ENCODE assay signal across 13 mouse cellular contexts in genomic region chr9:63657167-63657566, GRCm38 (mm10). TPM values are rescaled to one million over a fixed set of nuclear protein-coding genes. Genes with fewer than 3 reads are reported as not detected.
DNase-seq lines count a peak whose midpoint lies in the region; ATAC-seq and TF ChIP-seq lines count a peak whose summit lies in the region.
"Had no signal": no experiment of that assay in that cellular context is flagged by ENCODE, and none has a peak within 500 bp of the region (broad histone marks: within the 10 kb centered on the region; RNA-seq: fewer than 3 reads in every experiment).

No protein-coding gene starts in this region.

- H3K9ac ChIP-seq in heart, embryonic 14.5 days (ENCODE audit: low read length): no peak overlapping the region
- H3K9ac ChIP-seq in midbrain, embryonic 15.5 days: no peak overlapping the region
- H3K9ac ChIP-seq: forebrain, embryonic 13.5 days; stomach, embryonic 15.5 days had no signal

- no peak for ATAC-seq in heart, embryonic 14.5 days (ENCODE audit: insufficient number of reproducible peaks, insufficient read depth, low FRiP score, low read depth)
- no peak for ATAC-seq in midbrain, embryonic 15.5 days (replicated peaks)
- ATAC-seq: CD4-positive, CD25-positive, alpha-beta regulatory T cell, adult 4 months; forebrain, embryonic 13.5 days had no signal

- no peaks in the 10 kb centered on the region for H3K9me3 ChIP-seq in heart, embryonic 14.5 days (ENCODE audit: control insufficient read depth, low read length)
- no peaks in the 10 kb centered on the region for H3K9me3 ChIP-seq in midbrain, embryonic 15.5 days
- H3K9me3 ChIP-seq: forebrain, embryonic 13.5 days; megakaryocyte, embryonic 14.5 days; stomach, embryonic 15.5 days had no signal

- 11% methylated on average over 4 of the region's 4 CpGs for WGBS in heart, embryonic 14.5 days
- WGBS in midbrain, embryonic 15.5 days: 80% methylated on average over 4 of the region's 4 CpGs

- no peak overlapping the region for H3K4me2 ChIP-seq in heart, embryonic 14.5 days (ENCODE audit: low read length)
- no peak overlapping the region for H3K4me2 ChIP-seq in midbrain, embryonic 15.5 days
- H3K4me2 ChIP-seq: forebrain, embryonic 13.5 days; stomach, embryonic 15.5 days had no signal

- intact Hi-C loops in gastrocnemius, adult 2 months (cut with DNase I): no loop called here
- intact Hi-C loops in gastrocnemius, postnatal 36 days (cut with DNase I): no loop called here

- no peaks in the 10 kb centered on the region for H3K27me3 ChIP-seq in heart, embryonic 14.5 days (ENCODE audit: control insufficient read depth, insufficient read depth, low read length)
- H3K27me3 ChIP-seq in midbrain, embryonic 15.5 days (replicated peaks): no peaks in the 10 kb centered on the region
- H3K27me3 ChIP-seq: forebrain, embryonic 13.5 days; megakaryocyte, embryonic 14.5 days; stomach, embryonic 15.5 days had no signal

- DNase-seq in gastrocnemius, adult 2 months: peak; percentile 58
- no peak for DNase-seq in gastrocnemius, postnatal 36 days
- DNase-seq in 3T3-L1 (ENCODE audit: low read depth, low spot score): peak; percentile 90
- DNase-seq in lung, adult 18-20 months: peak; percentile 66 to 67
- DNase-seq in frontal cortex, postnatal 14 days (ENCODE audit: low spot score in 2 of 2): no peak
- no peak for DNase-seq in spleen, postnatal 10 days (ENCODE audit: low spot score in 2 of 2)
- DNase-seq: embryo, embryonic 11 days had no signal

- no peak for TF ChIP-seq CTCF in gastrocnemius, adult 2 months (IDR thresholded peaks at IDR 0.05)

- no peak overlapping the region for H3K4me3 ChIP-seq in gastrocnemius, adult 2 months
- H3K4me3 ChIP-seq in heart, embryonic 14.5 days (ENCODE audit: control insufficient read depth in 1 of 2, insufficient read depth in 1 of 2, low read depth in 1 of 2, low read length in 2 of 2): no peak overlapping the region
- no peak overlapping the region for H3K4me3 ChIP-seq in midbrain, embryonic 15.5 days
- H3K4me3 ChIP-seq: forebrain, embryonic 13.5 days; megakaryocyte, embryonic 14.5 days; stomach, embryonic 15.5 days had no signal

- peak overlapping the region; percentile 87 for H3K27ac ChIP-seq in gastrocnemius, adult 2 months
- H3K27ac ChIP-seq in heart, embryonic 14.5 days (replicated peaks in 1 of 2; ENCODE audit: control insufficient read depth in 1 of 2, insufficient read depth in 1 of 2, low read depth in 2 of 2, low read length in 2 of 2): peak overlapping the region; percentile 24 to 53
- H3K27ac ChIP-seq in midbrain, embryonic 15.5 days: no peak overlapping the region
- H3K27ac ChIP-seq: forebrain, embryonic 13.5 days had no signal

- H3K36me3 ChIP-seq in heart, embryonic 14.5 days (ENCODE audit: control insufficient read depth, insufficient read depth, low read length): peaks cover 42% of the 10 kb centered on the region
- H3K36me3 ChIP-seq in midbrain, embryonic 15.5 days (replicated peaks): no peaks in the 10 kb centered on the region

- peaks cover 37 to 40% of the 10 kb centered on the region in 2 experiments for H3K4me1 ChIP-seq in heart, embryonic 14.5 days (ENCODE audit: control insufficient read depth in 2 of 2, insufficient read depth in 2 of 2, low read length in 2 of 2)
- peaks cover 25% of the 10 kb centered on the region for H3K4me1 ChIP-seq in midbrain, embryonic 15.5 days

RNA-seq across cellular contexts. Expression of gene Aagab, which starts 54.7 kb away (rescaled TPM):
- total RNA-seq in gastrocnemius, adult 2 months (2021): 10 to 100 TPM; 11.1 to 12.2 TPM
- total RNA-seq in gastrocnemius, postnatal 36 days (2021): 10 to 100 TPM; 10.9 TPM
- polyA plus RNA-seq in heart, embryonic 14.5 days (2014; fragmentation: Nextera tagmentation; extraction: Ambion mirVana): 28.5 and 31.1 TPM in 2 replicates
- 61.0 and 62.9 TPM in 2 replicates for polyA plus RNA-seq in midbrain, embryonic 15.5 days (2015; fragmentation: Nextera tagmentation; extraction: Ambion mirVana)

RNA-seq across cellular contexts. Expression of gene Iqch, which starts 54.9 kb away (rescaled TPM):
- not detected for total RNA-seq in gastrocnemius, adult 2 months (2021)
- not detected for total RNA-seq in gastrocnemius, postnatal 36 days (2021)
- polyA plus RNA-seq in heart, embryonic 14.5 days (2014; fragmentation: Nextera tagmentation; extraction: Ambion mirVana): 0.08 TPM in 1 of 2 replicates, not detected in the other
- 0.04 and 0.09 TPM in 2 replicates for polyA plus RNA-seq in midbrain, embryonic 15.5 days (2015; fragmentation: Nextera tagmentation; extraction: Ambion mirVana)

Comparison
In these comparisons a context has a peak if more than half of its experiments do, and no peak if none do; other contexts are left out.
1. DNase-seq: peak in gastrocnemius, adult 2 months (single experiment), 3T3-L1 (single experiment) and lung, adult 18-20 months (2 of 2); none in gastrocnemius, postnatal 36 days (0 of 2), frontal cortex, postnatal 14 days (0 of 2) and spleen, postnatal 10 days (0 of 2).